Mouse (Mus musculus) CH12.LX (cell line): ENCODE data around the gene Siglecg.
A peak's percentile ranks its signal among the peaks of the same experiment; 100 is the strongest.

Experiments used
- CTCF ChIP-seq, 2 experiments: IDR thresholded peaks in 1 of 2; conservative IDR thresholded peaks in 1 of 2; 2 replicates each; pipeline ENCODE4 v1.5.1; 2011 to 2012; ENCODE audit warnings: low read depth in 2 of 2, low read length in 2 of 2, improper control_type of control experiment in 1 of 2, inconsistent platforms in 1 of 2, mild to moderate bottlenecking in 1 of 2, moderate library complexity in 1 of 2
- EP300 ChIP-seq: IDR thresholded peaks from 2 replicates; pipeline ENCODE4 v1.6.1; 2011; ENCODE audit warnings: low read length, improper control_type of control experiment
- MAX ChIP-seq: IDR thresholded peaks from 2 replicates; pipeline ENCODE4 v1.6.1; 2011; ENCODE audit warnings: low read length, improper control_type of control experiment
- MEF2A ChIP-seq: IDR thresholded peaks from 2 replicates; pipeline ENCODE4 v1.6.1; 2014; ENCODE audit warnings: low read depth, mild to moderate bottlenecking, inconsistent platforms, low read length, improper control_type of control experiment, borderline replicate concordance

GRCm38 (mm10) chr7:43466099-43466694 lies 58.2 kb downstream of the Siglecg start:
- TF ChIP-seq MAX, result peak; percentile 21; the same call in 1 of the 2 replicates
- no peak for TF ChIP-seq EP300
- TF ChIP-seq CTCF (conservative IDR thresholded peaks at IDR 0.05 in 1 of 2, IDR thresholded peaks at IDR 0.05 in 1 of 2; ENCODE audit: low read depth in 2 of 2, low read length in 2 of 2), result peak; percentile 31 to 97; a peak in 2 of 4 replicates
- no peak for TF ChIP-seq MEF2A
